Mouse (Mus musculus) forebrain, embryonic 11.5 days (tissue): ENCODE measurements at regions not wholly inside any gene's neighbourhood (a gene's known extent, or its start where the extent isn't known, plus 50 kb on each side); places are given as distances from the start of the nearest gene placed in this dataset.

Experiments used
- ATAC-seq: fragments of 200-750 bp; cut with Nextera tagmentation; replicated peaks from 2 replicates; pipeline ENCODE4 v1.8.0; 2017; ENCODE audit warnings: moderate TSS enrichment; ENCODE audit not compliant: low FRiP score
- DNase-seq: peaks from one replicate; pipeline ENCODE4 v3.0.0-alpha.2; 2017; ENCODE audit warnings: low spot score
- H3K27ac ChIP-seq: fragments of 300-500 bp; sonication (generic); 2 replicates; pipeline ENCODE4 v1.5.1; 2014; ENCODE audit warnings: low read depth, low read length
- H3K27me3 ChIP-seq: fragments of 300-500 bp; sonication (generic); 2 replicates; pipeline ENCODE4 v1.6.1; 2014; ENCODE audit warnings: mild to moderate bottlenecking, low read length, mixed read lengths; ENCODE audit not compliant: control insufficient read depth, insufficient read depth
- H3K36me3 ChIP-seq: fragments of 300-500 bp; sonication (generic); 2 replicates; pipeline ENCODE4 v1.6.1; 2014; ENCODE audit warnings: mild to moderate bottlenecking, low read length, moderate library complexity, mixed read lengths; ENCODE audit not compliant: control insufficient read depth, insufficient read depth
- H3K4me1 ChIP-seq: fragments of 300-500 bp; sonication (generic); replicated peaks from 2 replicates; pipeline ENCODE4 v1.6.1; 2014; ENCODE audit warnings: low read length, mixed read lengths; ENCODE audit not compliant: control insufficient read depth, insufficient read depth
- H3K4me2 ChIP-seq: fragments of 300-500 bp; sonication (generic); 2 replicates; pipeline ENCODE4 v1.6.1; 2014; ENCODE audit warnings: low read depth, mild to moderate bottlenecking, low read length, moderate library complexity, mixed read lengths; ENCODE audit not compliant: severe bottlenecking
- H3K4me3 ChIP-seq: fragments of 300-500 bp; sonication (generic); 2 replicates; pipeline ENCODE4 v1.5.1; 2014; ENCODE audit warnings: low read depth, low read length
- H3K9ac ChIP-seq: fragments of 300-500 bp; sonication (generic); 2 replicates; pipeline ENCODE4 v1.6.1; 2014; ENCODE audit warnings: low read length
- H3K9me3 ChIP-seq: fragments of 300-500 bp; sonication (generic); 2 replicates; pipeline ENCODE4 v1.6.1; 2016; ENCODE audit warnings: low read length, mixed read lengths; ENCODE audit not compliant: control insufficient read depth
- WGBS: fragments of 180-500 bp; shearing (Covaris S2); extraction: QIAGEN DNeasy Blood & Tissue Kit; methylation state at CpG from one replicate; pipeline ENCODE4 v1.1.7; 2014; 5-methylcytosine and 5-hydroxymethylcytosine counted together

DNA sequence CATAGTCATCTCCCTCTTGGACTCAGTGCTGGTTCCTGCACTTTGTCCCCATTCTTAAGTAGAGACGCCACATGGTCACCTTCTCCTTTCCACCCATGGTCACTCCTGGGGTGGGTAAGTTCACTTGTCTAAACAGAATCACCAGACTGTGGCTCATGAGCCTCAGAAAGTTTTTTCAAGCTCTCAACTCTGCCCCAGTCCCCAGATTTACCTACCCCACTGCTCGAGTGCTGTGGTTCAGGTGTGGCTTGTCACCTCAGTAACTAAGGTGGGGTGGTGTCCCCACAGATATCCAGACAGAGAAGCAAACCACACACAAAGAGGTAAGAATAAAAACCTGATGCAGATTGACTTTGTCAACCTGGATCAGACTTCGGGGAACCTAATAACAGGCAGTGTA, 87.6 kb downstream of the Rpl10-ps3 start:
- Histone ChIP-seq H3K36me3 (no peaks in the 10 kb centered on the region), H3K9ac (no peak overlapping the region), H3K4me2 (no peak overlapping the region), H3K4me1 (no peaks in the 10 kb centered on the region), H3K9me3 (no peaks in the 10 kb centered on the region), H3K27ac (no peak overlapping the region), H3K27me3 (no peaks in the 10 kb centered on the region), H3K4me3 (no peak overlapping the region)
- WGBS, result 85% methylated on average over 3 of the region's 3 CpGs
- DNase-seq (no peak), ATAC-seq (no peak)

DNA sequence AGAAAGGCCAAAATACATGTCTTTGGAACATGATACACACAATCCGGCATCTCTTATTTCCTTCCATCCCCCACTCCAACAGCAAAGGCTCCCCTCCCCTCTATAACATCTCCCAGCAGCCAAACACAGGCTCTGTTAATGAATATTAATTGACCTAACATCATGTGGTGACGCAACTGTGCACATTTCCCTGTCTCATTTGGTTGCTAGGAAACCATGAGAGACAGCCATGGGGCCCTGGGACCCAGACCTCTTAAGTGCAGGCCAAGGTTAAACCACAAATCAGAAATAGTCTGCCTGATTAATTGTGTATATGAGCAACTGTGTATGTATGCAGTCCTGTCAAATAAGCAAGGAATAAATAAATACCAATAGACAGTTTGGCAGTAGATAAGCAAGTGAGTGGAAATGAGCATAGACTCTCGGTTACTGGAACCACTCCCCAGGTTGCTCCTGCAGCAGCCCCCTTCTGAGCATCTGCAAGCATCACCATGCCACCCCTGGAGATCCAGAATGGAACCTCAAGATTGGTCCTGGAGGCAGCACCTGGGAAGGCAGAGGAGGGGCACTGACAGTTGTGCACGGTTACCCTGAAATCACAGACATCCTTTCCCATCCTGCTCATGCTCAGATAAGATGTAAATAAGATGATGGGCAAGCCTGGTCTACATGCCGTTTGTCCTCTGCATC, 99.6 kb downstream of the Rpl10-ps3 start:
- no peaks in the 10 kb centered on the region for H3K9me3 ChIP-seq
- H3K27me3 ChIP-seq, result no peaks in the 10 kb centered on the region
- WGBS, result 42% methylated on average over 5 of the region's 5 CpGs
- H3K4me3 ChIP-seq, result no peak overlapping the region
- DNase-seq (peak; percentile 61), ATAC-seq (peak; percentile 94)
- H3K9ac ChIP-seq, result no peak overlapping the region
- peaks cover 10% of the 10 kb centered on the region; the same call in 1 of the 2 replicates for H3K4me1 ChIP-seq
- no peaks in the 10 kb centered on the region for H3K36me3 ChIP-seq
- H3K4me2 ChIP-seq, result no peak overlapping the region
- H3K27ac ChIP-seq, result peak overlapping the region; percentile 28; the same call in 1 of the 2 replicates

DNA sequence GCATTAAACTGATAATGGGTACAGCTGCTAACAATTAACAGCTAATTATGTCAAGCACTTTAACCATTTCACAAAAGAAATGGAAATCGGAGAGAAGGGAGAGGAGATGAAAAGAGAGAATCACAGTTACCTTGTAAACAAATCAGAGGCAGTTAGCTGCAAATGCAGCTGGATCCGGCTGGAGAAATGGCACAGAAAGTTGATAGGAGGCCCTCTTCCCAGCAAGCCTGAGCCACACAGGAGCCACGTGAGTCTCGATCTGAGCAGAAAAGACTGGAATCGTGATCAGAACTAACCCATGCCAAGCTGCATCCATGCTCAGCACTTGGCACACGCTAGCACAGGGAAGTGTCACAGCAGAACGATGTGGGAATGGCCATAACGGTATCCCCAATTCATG, 103.8 kb downstream of the Rpl10-ps3 start:
- Histone ChIP-seq H3K9ac (no peak overlapping the region), H3K4me3 (no peak overlapping the region), H3K4me2 (no peak overlapping the region), H3K36me3 (no peaks in the 10 kb centered on the region), H3K27ac (no peak overlapping the region), H3K27me3 (no peaks in the 10 kb centered on the region), H3K9me3 (no peaks in the 10 kb centered on the region), H3K4me1 (peaks cover 16% of the 10 kb centered on the region; the same call in 1 of the 2 replicates)
- DNase-seq (peak; percentile 60), ATAC-seq (0 out of 2 replicates have a peak, but pooled peaks have one; percentile 14)
- 42% methylated on average over 8 of the region's 8 CpGs for WGBS

DNA sequence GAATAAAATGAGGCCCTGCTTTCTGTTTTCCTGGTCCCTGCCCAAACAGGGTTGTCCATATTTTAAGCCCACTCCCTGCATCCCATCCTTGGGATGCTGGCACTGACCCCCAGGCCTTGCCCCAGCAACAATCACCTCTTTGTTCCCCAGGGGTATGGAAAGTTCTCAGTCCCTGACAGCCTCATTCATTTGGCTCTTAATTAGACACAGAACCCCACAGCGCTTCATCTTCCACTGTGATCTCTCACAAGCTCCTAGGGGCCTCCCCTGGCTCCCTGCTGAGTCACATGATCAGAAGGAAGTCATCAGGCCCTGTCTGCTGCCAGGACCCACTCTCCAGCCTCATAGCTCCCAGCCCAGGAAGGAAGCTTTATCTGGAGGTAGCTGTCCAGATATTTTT, 108.9 kb downstream of the Rpl10-ps3 start:
- ATAC-seq (peak; percentile 72), DNase-seq (peak; percentile 74)
- no peak overlapping the region for H3K4me3 ChIP-seq
- no peak overlapping the region for H3K9ac ChIP-seq
- no peaks in the 10 kb centered on the region for H3K9me3 ChIP-seq
- H3K4me1 ChIP-seq, result peaks cover 12% of the 10 kb centered on the region; the same call in 1 of the 2 replicates
- 6% methylated on average over 1 of the region's 1 CpGs for WGBS
- H3K4me2 ChIP-seq, result no peak overlapping the region
- no peaks in the 10 kb centered on the region for H3K36me3 ChIP-seq
- no peaks in the 10 kb centered on the region for H3K27me3 ChIP-seq
- H3K27ac ChIP-seq, result peak overlapping the region; percentile 52

DNA sequence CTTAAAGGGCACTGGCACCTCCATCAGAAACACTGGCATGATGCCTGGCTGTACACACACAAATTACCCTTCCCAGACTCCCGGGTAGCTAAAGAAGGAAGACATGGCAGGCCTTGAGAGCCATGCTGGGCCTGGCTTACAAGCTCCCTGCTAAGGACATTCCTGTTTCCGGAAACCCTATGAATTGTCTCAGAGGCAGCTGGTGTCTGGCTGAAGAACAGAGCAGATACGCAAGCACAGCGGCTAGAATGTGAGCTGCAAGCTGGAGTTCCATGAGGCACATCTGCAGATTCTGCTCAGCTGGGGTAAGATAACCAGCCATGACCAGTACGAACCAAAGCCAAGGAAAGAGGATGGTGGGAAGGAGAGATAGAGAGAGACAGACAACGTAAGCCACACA, 110.1 kb downstream of the Rpl10-ps3 start:
- no peak overlapping the region for H3K4me2 ChIP-seq

DNA sequence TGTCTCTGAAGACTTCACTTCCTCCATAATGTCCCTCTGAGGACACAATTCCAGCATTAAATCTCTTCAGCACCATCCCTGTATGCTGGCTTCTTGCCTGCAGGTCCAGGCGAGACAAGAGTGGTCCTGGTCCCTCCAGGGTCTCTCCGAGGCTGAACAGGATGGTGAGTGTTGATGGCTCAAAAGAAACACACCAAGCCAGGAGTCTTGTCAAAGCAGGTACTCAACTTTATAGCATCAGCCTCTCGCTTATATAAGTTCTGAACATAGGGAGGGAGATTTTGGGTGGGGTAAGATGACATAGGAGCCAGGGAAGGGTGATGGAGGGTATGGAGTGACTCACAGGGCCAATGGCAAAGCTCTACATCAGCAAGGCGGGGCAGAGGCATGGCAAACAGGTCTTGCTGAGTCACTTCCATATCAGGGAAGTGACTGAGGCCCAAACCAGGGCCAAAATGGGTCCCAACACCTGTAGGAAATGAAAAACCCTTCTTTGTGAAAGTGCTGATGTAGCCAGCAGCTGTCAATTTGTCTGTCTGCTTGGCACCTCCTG, 111.7 kb downstream of the Rpl10-ps3 start:
- ATAC-seq (no peak), DNase-seq (no peak)
- H3K4me1 ChIP-seq, result peaks cover 8% of the 10 kb centered on the region; the same call in 1 of the 2 replicates
- no peak overlapping the region for H3K4me2 ChIP-seq
- H3K27ac ChIP-seq, result no peak overlapping the region
- no peaks in the 10 kb centered on the region for H3K36me3 ChIP-seq
- 92% methylated on average over 4 of the region's 4 CpGs for WGBS
- no peaks in the 10 kb centered on the region for H3K9me3 ChIP-seq
- H3K4me3 ChIP-seq, result no peak overlapping the region
- no peak overlapping the region for H3K9ac ChIP-seq
- H3K27me3 ChIP-seq, result no peaks in the 10 kb centered on the region

More for the DNA sequence above, 110.1 kb downstream of the Rpl10-ps3 start:
- no peaks in the 10 kb centered on the region for H3K27me3 ChIP-seq
- DNase-seq (no peak), ATAC-seq (no peak)
- H3K4me1 ChIP-seq, result peaks cover 10% of the 10 kb centered on the region; the same call in 1 of the 2 replicates
- H3K4me3 ChIP-seq, result no peak overlapping the region
- no peak overlapping the region for H3K9ac ChIP-seq
- H3K36me3 ChIP-seq, result no peaks in the 10 kb centered on the region
- 94% methylated on average over 6 of the region's 6 CpGs for WGBS
- H3K27ac ChIP-seq, result no peak overlapping the region
- no peaks in the 10 kb centered on the region for H3K9me3 ChIP-seq

DNA sequence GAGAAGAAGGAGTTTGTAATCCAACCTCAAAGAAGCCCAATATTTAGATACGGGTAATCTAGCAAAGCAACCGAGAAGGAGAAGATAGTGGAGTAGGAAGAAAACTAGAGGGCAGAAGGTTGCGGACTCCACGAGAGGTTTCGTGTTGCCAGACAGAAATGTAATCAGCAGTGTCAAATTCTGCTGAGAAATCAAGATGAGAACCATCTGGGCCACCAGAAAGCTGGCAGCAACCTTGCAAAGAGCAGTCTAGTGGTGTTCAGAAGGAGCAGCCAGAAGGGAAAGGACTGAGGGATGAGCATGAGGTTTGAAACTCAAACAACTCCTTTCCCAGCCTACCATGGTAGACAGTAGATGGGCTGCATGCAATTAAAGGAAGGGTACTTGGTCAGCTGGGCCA, 134.3 kb downstream of the Rpl10-ps3 start:
- ATAC-seq (no peak), DNase-seq (no peak)
- no peak overlapping the region for H3K9ac ChIP-seq
- no peak overlapping the region for H3K4me3 ChIP-seq
- H3K27me3 ChIP-seq, result no peaks in the 10 kb centered on the region
- 89% methylated on average over 5 of the region's 5 CpGs for WGBS
- no peaks in the 10 kb centered on the region for H3K9me3 ChIP-seq
- no peaks in the 10 kb centered on the region for H3K4me1 ChIP-seq
- no peaks in the 10 kb centered on the region for H3K36me3 ChIP-seq
- H3K27ac ChIP-seq, result no peak overlapping the region
- H3K4me2 ChIP-seq, result no peak overlapping the region

DNA sequence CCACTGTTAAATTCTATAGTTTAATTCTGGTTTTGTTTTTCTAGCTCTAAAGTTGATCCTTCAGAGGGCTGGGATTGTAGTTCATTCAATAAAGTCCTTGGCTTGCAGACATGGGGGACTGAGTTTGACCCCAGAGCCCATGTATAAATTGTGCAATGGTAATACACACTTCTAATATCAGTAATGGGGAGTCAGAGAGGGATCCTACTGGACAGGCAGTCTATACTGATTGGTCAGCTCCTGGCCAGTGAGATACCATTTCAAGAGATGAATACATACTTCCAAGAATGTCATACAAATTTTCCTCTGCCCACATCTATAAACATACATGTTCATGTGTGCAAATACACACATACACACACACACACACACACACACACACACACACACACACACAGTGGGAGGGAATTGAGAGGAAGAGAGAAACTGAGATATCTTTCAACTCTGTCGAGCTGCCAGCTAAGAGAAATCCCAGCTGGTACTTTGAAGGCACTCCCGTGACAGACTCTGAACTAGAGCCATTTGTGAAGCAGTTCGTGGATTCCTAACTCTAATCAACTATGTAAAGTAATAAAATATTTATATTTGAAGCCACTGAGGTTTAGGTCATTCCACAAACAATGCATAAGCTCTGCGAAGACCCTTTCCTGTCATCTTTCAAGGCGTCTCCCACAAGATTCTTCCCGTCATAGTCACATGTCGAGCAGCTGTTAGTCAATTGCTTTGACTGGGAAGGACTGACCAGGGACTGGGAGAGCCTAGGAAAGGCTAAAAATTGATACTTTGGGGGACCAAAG, 145.1 kb downstream of the Rpl10-ps3 start:
- Histone ChIP-seq H3K4me1 (peaks cover 3% of the 10 kb centered on the region; the same call in 1 of the 2 replicates), H3K27ac (no peak overlapping the region), H3K4me2 (no peak overlapping the region), H3K27me3 (no peaks in the 10 kb centered on the region), H3K36me3 (no peaks in the 10 kb centered on the region), H3K4me3 (no peak overlapping the region), H3K9me3 (no peaks in the 10 kb centered on the region), H3K9ac (no peak overlapping the region)
- no peak for ATAC-seq
- DNase-seq, result no peak
- WGBS, result 89% methylated on average over 7 of the region's 7 CpGs
